In genomic region chr10:17947960-17948730, GRCm38 (mm10) we compare ENCODE assay signal across 8 mouse cellular contexts. TPM values are rescaled to one million over a fixed set of nuclear protein-coding genes. Genes with fewer than 3 reads are reported as not detected.
DNase-seq lines count a peak whose midpoint lies in the region; ATAC-seq lines count a peak whose summit lies in the region.

Gene Heca (minus strand): TSS chr10:17948067.

- peaks cover 11% of the 10 kb centered on the region for H3K4me1 ChIP-seq in hindbrain, embryonic 16.5 days (ENCODE audit: control insufficient read depth, insufficient read depth, low read depth, low read length)

- peak; percentile 97 for ATAC-seq in hindbrain, embryonic 16.5 days

- H3K9me3 ChIP-seq in hindbrain, embryonic 16.5 days (ENCODE audit: control insufficient read depth, low read length): peaks cover 6% of the 10 kb centered on the region

- peak; percentile 91 for DNase-seq in T-cell, adult 2 months (ENCODE audit: low spot score)
- peak; percentile 87 to 91 for DNase-seq in cerebellum, postnatal 36 days
- DNase-seq in gastrocnemius, adult 18-20 months (ENCODE audit: low spot score): peak; percentile 83
- peak; percentile 89 to 90 for DNase-seq in left cerebral cortex, adult 18-20 months (ENCODE audit: low spot score in 2 of 2)
- peak; percentile 90 for DNase-seq in right cerebral cortex, adult 18-20 months
- DNase-seq in urinary bladder, postnatal 10 days (ENCODE audit: low spot score): peak; percentile 61

- peak within 1 kb of the TSS; percentile 90 for H3K27ac ChIP-seq in hindbrain, embryonic 16.5 days (ENCODE audit: low read depth, low read length)
- H3K27ac ChIP-seq in macrophage: no peak within 1 kb of the TSS

- no peaks in the 10 kb centered on the region for H3K36me3 ChIP-seq in hindbrain, embryonic 16.5 days (ENCODE audit: control insufficient read depth, insufficient read depth, low read length)
- no peaks in the 10 kb centered on the region for H3K36me3 ChIP-seq in macrophage (ENCODE audit: inconsistent target)

- H3K9ac ChIP-seq in hindbrain, embryonic 16.5 days (ENCODE audit: low read depth, low read length): peak within 1 kb of the TSS; percentile 90

- H3K27me3 ChIP-seq in hindbrain, embryonic 16.5 days (replicated peaks; ENCODE audit: control insufficient read depth, insufficient read depth, low read length): no peaks in the 10 kb centered on the region

- peak within 1 kb of the TSS; percentile 85 for H3K4me3 ChIP-seq in hindbrain, embryonic 16.5 days (ENCODE audit: low read length)
- peak within 1 kb of the TSS; percentile 37 for H3K4me3 ChIP-seq in macrophage (ENCODE audit: inconsistent target)

- peaks cover 34% of the 10 kb centered on the region for H3K79me2 ChIP-seq in macrophage (ENCODE audit: inconsistent target)

- H3K4me2 ChIP-seq in hindbrain, embryonic 16.5 days (ENCODE audit: low read length): peak within 1 kb of the TSS; percentile 64

- WGBS in hindbrain, embryonic 16.5 days: 8% methylated on average over 42 of the region's 50 CpGs
- WGBS in macrophage (ENCODE audit: missing documents): 14% methylated on average over 35 of the region's 50 CpGs

RNA-seq across cellular contexts. Expression of gene Heca, which starts in this region (rescaled TPM):
- total RNA-seq in gastrocnemius, adult 18-20 months (2021): 10 to 100 TPM; 16.3 to 22.2 TPM
- polyA plus RNA-seq in hindbrain, embryonic 16.5 days (2015; fragmentation: Nextera tagmentation; extraction: Ambion mirVana): 3.9 and 4.4 TPM in 2 replicates
- 10 to 100 TPM; 26.1 to 29.8 TPM for total RNA-seq in left cerebral cortex, adult 18-20 months (2021)
- total RNA-seq in macrophage (2018; cell fraction: chromatin; rRNA removed): 100 to 1,000 TPM in 1 of 26 experiments, 10 to 100 TPM in 25; 23.3 to 124 (median 54.7) TPM
- total RNA-seq in macrophage (2018; cell fraction: cytosol; rRNA removed): 10 to 100 TPM; 10.9 to 22.8 (median 15.2) TPM
- total RNA-seq in macrophage (2018; cell fraction: nucleus; rRNA removed): 10 to 100 TPM; 25.9 to 88.3 (median 44.5) TPM
- polyA plus RNA-seq in macrophage (2018): 8.4 to 15.5 TPM (median 9.3 TPM) in 3 replicates
